Mouse (Mus musculus): ENCODE data around the gene Dyrk4.

DNA sequence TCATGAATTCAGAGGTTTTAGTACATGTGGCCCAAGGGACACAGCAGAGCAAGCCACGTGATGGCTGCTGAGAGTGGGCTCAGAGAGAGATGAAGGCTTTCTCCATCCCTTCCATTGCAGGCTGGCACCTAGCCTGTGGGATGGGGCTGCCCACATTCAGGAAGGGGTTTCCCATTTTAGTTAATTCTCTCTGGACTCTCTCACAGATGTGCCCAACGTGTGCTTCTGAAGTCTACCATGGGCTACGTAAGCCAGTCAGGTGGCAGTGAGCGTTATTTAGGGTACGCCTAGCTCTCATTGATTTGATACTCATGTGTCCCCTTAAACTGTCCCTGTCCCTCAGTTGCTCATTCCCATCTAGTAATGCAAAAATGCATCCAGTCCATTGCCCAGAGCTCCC lies 6.7 kb downstream of the Dyrk4 start:
- no peak for TF ChIP-seq POLR2A (IDR thresholded peaks at IDR 0.05; ENCODE audit: low read depth, low read length)
- TF ChIP-seq CTCF (conservative IDR thresholded peaks at IDR 0.05; ENCODE audit: insufficient read depth, insufficient read length, low read depth, low read length): no peak

All from kidney, adult 2 months (tissue).